Mouse (Mus musculus) cerebellum, adult 2 months (tissue): Measurements from ENCODE around the gene Ephb2.

ENCODE experiments used
- CTCF ChIP-seq: fragments of 200-500 bp; IDR thresholded peaks from 2 replicates; pipeline ENCODE4 v1.5.1; 2011; ENCODE audit warnings: low read depth, mild to moderate bottlenecking, control low read depth, low read length, moderate library complexity, borderline replicate concordance; ENCODE audit not compliant: insufficient read depth
- POLR2A ChIP-seq: fragments of 200-500 bp; IDR thresholded peaks from 2 replicates; pipeline ENCODE4 v1.6.1; 2011; ENCODE audit warnings: low read length, control low read depth, borderline replicate concordance; ENCODE audit not compliant: insufficient read depth

GRCm38 (mm10) chr4:136841056-136841455, 5.3 kb upstream of the Ephb2 start:
- TF ChIP-seq CTCF = peak; percentile 94
- TF ChIP-seq POLR2A = no peak
